Mouse (Mus musculus): ENCODE data around the gene Auts2. TPM values are rescaled to one million over a fixed set of nuclear protein-coding genes. Genes with fewer than 3 reads are reported as not detected.

Gene Auts2
- total and polyA plus RNA-seq, 3 experiments = not detected

DNA sequence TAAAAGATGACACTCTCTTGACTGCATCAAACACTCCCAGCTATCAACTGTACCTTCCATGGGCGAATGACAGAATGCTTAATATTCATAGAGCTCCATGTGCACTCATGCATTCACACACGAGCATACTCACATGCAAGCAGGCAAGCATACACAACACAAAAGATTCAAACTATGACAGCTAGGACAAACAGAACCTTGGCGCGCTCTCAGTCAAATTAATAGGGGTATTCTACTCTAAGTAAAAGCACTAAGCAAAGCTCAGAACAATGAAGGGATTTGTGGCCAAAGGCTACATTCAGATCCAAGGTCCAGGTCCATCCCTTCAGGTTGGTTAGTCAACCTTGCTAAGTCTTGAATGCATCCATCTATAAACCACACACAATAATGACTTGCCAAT is 219.5 kb downstream of the Auts2 start:
- in situ Hi-C loops (cut with MboI; ENCODE audit: low pct_ligation_motif_present, low pct_unique_long_range_greater_than_20kb, low sequenced_read_pairs) (no loop called here), dilution Hi-C loops (cut with MboI; ENCODE audit: extremely low pct_ligation_motif_present, extremely low pct_unique_long_range_greater_than_20kb, low sequenced_read_pairs) (no loop called here)
- no peaks in the 10 kb centered on the region for H3K27me3 ChIP-seq (replicated peaks)
- H3K9ac ChIP-seq (ENCODE audit: insufficient read depth, low read depth) = no peak overlapping the region
- no peak for DNase-seq (ENCODE audit: extremely low read depth)
- no peak overlapping the region for H3K4me3 ChIP-seq (replicated peaks in 1 of 3; ENCODE audit: low read depth in 2 of 3, low read length in 2 of 3, poor library complexity in 1 of 3)
- no peaks in the 10 kb centered on the region for H3K79me2 ChIP-seq (replicated peaks; ENCODE audit: control insufficient read depth, extremely low read depth, insufficient read depth, poor library complexity, severe bottlenecking)
- H3K4me2 ChIP-seq (ENCODE audit: insufficient read depth, low read depth, poor library complexity, severe bottlenecking) = no peak overlapping the region
- peaks cover 78% of the 10 kb centered on the region for H3K9me3 ChIP-seq (replicated peaks; ENCODE audit: low read length)
- no peak for TF ChIP-seq ETS1 (conservative IDR thresholded peaks at IDR 0.05; ENCODE audit: low read depth, low read length)
- TF ChIP-seq JUND (conservative IDR thresholded peaks at IDR 0.05; ENCODE audit: low read depth, low read length) = no peak
- no peak for TF ChIP-seq PAX5 (IDR thresholded peaks at IDR 0.05; ENCODE audit: low read length)
- TF ChIP-seq TBP (conservative IDR thresholded peaks at IDR 0.05; ENCODE audit: low read depth, low read length) = no peak
- TF ChIP-seq ZKSCAN1 (IDR thresholded peaks at IDR 0.05; ENCODE audit: borderline replicate concordance, low read depth, low read length) = no peak
- no peak for TF ChIP-seq EP300 (IDR thresholded peaks at IDR 0.05; ENCODE audit: low read length)
- TF ChIP-seq ELF1 (IDR thresholded peaks at IDR 0.05; ENCODE audit: low read depth, low read length) = no peak
- no peak for TF ChIP-seq MYC (IDR thresholded peaks at IDR 0.05; ENCODE audit: low read depth, low read length)
- no peak for TF ChIP-seq TCF12 (IDR thresholded peaks at IDR 0.05; ENCODE audit: low read depth, low read length)
- H3K4me1 ChIP-seq (ENCODE audit: control insufficient read depth in 1 of 2, insufficient read depth in 2 of 2) = no peaks in the 10 kb centered on the region
- H3K27ac ChIP-seq (ENCODE audit: insufficient read depth, low read depth) = no peak overlapping the region
- no peaks in the 10 kb centered on the region for H3K36me3 ChIP-seq (replicated peaks in 1 of 2; ENCODE audit: control insufficient read depth in 1 of 2, insufficient read depth in 1 of 2, low read length in 1 of 2)

DNA sequence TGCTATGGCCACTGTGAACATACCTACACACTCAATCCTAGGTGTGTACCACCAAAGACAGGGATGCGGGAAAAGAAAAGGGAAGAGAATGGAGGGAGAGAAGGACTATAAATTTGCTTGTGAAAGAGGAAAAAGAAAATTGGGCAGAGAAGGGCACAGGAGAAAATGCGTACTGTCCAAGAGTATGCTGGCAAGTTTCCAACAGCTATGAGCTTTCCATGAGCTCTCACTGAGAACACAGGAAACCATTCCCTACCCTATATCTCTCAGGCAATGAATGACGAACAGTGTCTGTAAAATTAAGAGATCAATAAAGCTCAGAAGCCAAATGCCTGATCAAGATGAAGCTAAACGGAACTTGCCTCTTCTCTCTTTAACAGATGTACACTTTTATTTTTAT is 220.2 kb downstream of the Auts2 start:
- in situ Hi-C loops (cut with MboI; ENCODE audit: low pct_ligation_motif_present, low pct_unique_long_range_greater_than_20kb, low sequenced_read_pairs) (no loop called here), dilution Hi-C loops (cut with MboI; ENCODE audit: extremely low pct_ligation_motif_present, extremely low pct_unique_long_range_greater_than_20kb, low sequenced_read_pairs) (no loop called here)
- H3K9ac ChIP-seq (ENCODE audit: insufficient read depth, low read depth) = no peak overlapping the region
- H3K9me3 ChIP-seq (replicated peaks; ENCODE audit: low read length) = peaks cover 77% of the 10 kb centered on the region
- TF ChIP-seq JUND (conservative IDR thresholded peaks at IDR 0.05; ENCODE audit: low read depth, low read length) (no peak), MEF2A (IDR thresholded peaks at IDR 0.05; ENCODE audit: borderline replicate concordance, low read depth, low read length) (no peak), RAD21 (IDR thresholded peaks at IDR 0.05; ENCODE audit: low read depth, low read length) (no peak), SIN3A (IDR thresholded peaks at IDR 0.05; ENCODE audit: low read length) (no peak), EP300 (IDR thresholded peaks at IDR 0.05; ENCODE audit: low read length) (no peak), NRF1 (IDR thresholded peaks at IDR 0.05; ENCODE audit: low read depth, low read length) (no peak), IRF4 (IDR thresholded peaks at IDR 0.05; ENCODE audit: low read depth, low read length) (no peak)
- no peaks in the 10 kb centered on the region for H3K79me2 ChIP-seq (replicated peaks; ENCODE audit: control insufficient read depth, extremely low read depth, insufficient read depth, poor library complexity, severe bottlenecking)
- no peaks in the 10 kb centered on the region for H3K36me3 ChIP-seq (replicated peaks in 1 of 2; ENCODE audit: control insufficient read depth in 1 of 2, insufficient read depth in 1 of 2, low read length in 1 of 2)
- H3K4me2 ChIP-seq (ENCODE audit: insufficient read depth, low read depth, poor library complexity, severe bottlenecking) = no peak overlapping the region
- no peak for DNase-seq (ENCODE audit: extremely low read depth)
- no peaks in the 10 kb centered on the region for H3K4me1 ChIP-seq (ENCODE audit: control insufficient read depth in 1 of 2, insufficient read depth in 2 of 2)
- H3K27ac ChIP-seq (ENCODE audit: insufficient read depth, low read depth) = no peak overlapping the region
- H3K4me3 ChIP-seq (replicated peaks in 1 of 3; ENCODE audit: low read depth in 2 of 3, low read length in 2 of 3, poor library complexity in 1 of 3) = no peak overlapping the region
- H3K27me3 ChIP-seq (replicated peaks) = no peaks in the 10 kb centered on the region

All from CH12.LX (cell line).